Mouse (Mus musculus) thymus, postnatal 14 days (tissue): ENCODE measurements around the gene Pcbp2.

Source experiments
- DNase-seq: peaks from one replicate; pipeline ENCODE4 v3.0.0; 2021

The Pcbp2 gene

DNA sequence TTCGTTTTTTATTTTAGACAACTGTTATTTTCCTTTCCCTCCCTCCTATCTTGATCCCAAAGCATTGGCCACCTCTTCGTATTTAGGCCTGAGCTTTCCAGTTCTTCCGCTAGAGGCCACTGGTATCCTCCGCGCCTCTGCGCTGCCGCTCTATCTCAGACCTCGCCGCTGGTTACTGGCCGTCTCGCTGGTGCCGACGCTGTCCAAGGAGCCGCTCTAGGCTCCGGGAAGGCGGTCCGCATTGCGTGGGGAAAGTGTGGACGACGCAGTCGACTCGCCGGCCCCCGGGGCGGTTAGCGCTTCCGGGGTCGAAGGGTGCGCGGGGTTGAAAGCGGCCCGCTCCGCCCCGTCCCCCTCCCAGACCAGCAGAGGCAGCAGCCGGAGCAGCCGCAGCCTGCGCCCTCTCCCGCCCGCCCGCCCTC lies at the start of gene Pcbp2:
TSS of gene Pcbp2 (plus strand) at position 357 of the 422 bp plus-strand sequence.
- DNase-seq = peak; percentile 97

DNA sequence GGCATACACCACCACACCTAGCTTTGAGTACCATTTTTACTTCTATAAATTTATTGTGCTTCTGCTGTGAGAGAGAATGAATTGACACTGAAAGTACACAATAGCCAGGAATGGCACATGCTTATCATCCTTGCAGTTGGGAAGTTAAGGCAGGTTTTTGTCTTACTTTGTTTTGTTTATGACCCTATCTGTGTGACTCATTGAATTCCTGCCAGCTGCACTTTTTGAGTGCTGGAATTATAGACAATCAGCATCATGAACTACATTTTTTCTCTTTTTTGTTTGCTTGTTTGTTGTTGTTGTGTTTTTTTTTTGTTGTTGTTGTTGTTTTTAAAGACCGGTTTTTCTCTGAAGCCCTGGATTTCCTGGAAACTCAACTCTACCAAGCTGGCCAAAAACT lies 49.4 kb upstream of the Pcbp2 start:
- no peak for DNase-seq

DNA sequence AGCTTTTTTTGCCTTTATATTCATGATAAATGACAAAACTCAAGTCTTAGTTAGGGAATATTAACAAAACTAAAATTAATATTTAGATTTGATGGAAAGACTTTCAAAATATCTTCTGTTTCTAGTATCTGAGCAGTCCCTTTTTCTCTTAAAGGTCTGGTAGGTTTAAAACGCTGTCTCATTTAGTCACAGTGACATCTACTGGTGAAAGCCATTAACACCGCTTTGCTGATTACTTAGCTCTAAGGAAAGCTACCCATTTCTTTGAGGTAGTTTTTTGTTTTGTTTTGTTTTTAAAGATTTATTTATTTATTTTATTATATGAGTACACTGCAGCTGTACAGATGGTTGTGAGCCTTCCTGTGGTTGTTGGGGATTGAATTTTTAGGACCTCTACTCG lies 48.9 kb upstream of the Pcbp2 start:
- peak; percentile 58 for DNase-seq

DNA sequence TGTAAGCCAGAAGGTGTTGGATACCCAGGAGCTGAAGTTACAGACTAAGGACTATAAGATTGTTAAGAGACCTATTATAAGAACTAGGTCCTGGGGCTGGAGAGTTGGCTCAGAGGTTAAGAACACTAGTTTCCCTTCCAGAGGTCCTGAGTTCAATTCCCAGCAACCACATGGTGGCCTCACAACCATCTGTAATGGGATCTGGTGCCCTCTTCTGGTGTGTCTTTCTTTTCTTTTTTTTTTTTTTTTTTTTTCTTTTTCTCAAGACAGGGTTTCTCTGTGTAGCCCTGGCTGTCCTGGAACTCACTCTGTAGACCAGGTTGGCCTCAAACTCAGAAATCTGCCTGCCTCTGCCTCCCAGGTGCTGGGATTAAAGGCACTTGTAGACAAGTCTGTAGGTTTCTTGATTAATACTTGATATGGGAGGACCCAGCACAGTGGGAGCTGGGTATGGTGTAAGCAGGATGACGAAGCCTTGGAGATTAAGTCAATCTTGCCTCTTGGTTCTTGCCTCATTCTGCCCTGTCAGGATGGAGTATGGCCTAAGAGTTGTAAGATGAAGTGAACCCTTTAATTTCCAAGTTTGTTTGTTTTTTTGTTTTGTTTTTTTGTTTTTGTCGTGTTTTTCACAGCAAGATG lies 46.6 kb upstream of the Pcbp2 start:
- DNase-seq = no peak

DNA sequence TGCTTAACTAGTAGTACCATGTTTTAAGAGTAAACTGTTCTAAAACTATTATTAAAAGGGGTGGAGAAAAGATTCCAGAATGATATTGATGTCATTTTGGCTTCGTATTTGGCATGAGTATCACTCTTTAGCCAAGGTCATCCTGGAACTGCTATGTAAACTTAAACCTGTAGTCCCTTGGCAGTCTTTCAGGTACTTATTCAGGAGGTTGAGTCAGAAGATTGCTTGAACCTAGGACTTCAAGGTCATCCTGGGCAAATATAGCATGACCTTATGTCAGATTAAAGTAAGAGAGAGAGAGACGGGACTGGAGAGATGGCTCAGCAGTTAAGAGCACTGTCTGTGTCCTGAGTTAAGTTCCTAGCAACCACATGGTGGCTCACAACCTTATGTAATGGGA lies 45.7 kb upstream of the Pcbp2 start:
- no peak for DNase-seq

DNA sequence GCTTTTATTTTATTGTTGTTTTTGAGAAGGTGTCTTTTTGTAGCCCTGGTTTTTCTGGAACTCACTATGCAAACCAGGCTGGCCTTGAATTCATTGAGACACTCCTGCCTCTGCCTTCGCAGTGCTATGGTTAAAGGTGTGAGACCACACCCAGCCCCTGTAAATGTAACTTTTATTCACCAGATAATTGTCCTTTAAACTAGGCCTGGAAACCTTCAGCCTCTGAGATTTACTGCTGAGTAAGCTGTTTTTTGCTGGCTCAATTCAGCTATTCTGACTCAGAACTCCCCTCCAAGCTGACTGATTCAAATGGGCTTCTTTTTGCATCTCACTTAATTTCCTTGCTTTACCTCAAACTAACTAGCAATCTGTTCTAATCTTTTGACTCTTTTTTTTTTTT lies 43.4 kb upstream of the Pcbp2 start:
- DNase-seq = no peak

DNA sequence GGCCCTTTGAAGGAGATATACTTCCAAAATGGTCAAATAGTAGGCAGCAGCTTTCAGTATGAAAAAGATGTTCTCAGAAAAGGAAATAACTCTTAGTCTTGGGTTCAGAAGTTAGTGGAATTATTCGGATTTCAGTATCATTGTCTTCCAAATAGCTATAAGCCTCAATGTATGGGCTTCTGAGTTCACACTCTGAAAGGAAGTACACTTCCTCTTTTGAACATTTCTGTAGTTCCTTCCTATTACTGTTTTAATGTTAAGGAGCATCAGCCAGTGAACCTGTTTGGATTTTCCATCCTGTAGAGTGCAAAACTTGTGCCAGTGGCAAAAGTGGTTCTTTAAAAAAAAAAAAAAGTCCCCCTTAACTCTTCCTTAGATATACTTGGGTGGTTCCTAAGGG lies 38.3 kb upstream of the Pcbp2 start:
- no peak for DNase-seq

DNA sequence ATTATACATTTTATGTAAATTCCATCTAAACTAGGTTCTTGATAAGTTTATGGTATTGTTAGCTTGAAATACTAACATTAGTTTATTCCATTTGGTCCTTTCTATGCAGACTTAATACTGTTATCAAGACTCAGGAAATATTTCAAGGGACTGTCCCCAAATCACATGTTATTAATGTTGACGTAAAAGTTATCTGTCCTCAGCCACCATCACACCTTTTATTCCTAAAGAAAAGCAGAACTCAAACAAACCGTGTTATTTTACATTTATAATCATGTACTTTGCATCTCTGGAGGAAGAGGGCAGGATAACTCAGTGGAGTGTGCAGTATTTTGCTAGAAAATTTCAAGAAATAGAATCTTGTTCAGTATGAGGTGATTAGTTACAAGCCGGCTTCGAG lies 37.2 kb upstream of the Pcbp2 start:
- no peak for DNase-seq

DNA sequence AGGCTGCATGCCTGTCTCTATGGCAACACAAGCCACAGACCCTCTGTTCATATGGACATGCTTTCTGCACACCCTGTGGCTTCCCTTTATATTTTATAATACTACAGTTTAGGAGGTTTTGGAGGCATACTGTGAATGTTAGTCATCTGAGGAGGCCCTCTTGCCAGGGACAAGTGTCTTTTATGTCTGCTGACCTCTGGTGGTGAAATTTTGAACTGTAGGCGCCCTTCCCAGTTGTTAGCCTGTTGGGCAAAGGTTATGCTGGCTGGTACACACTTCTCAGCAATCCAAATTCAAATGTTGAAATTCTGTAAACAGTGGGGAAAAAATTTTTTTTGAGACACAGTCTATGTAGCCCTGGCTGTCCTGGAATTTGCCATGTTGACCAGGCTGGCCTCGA lies 27.8 kb upstream of the Pcbp2 start:
- peak; percentile 84 for DNase-seq

DNA sequence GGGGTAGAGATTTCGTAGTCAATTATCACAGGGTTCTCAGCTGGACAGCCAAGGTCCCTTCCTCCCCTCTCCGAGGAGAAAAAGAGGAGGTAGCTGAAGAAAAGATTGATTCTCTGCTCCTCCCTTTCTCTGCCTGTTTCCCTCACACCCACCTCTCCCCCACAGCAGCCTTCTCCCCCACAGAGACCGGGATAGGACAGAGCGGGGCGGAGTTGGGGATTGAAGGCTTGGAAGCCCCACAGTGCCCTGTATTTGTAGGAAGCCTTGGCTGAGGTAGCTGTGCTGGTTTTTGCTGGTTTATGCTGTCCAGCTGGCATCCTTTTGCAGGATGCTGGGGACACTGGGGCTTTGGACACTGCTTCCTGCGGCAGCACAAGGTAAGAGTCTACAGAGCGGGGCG lies 25.2 kb upstream of the Pcbp2 start, which contains the start of gene Amhr2:
TSS of gene Amhr2 (plus strand) at position 222 of the 400 bp plus-strand sequence.
- no peak for DNase-seq

DNA sequence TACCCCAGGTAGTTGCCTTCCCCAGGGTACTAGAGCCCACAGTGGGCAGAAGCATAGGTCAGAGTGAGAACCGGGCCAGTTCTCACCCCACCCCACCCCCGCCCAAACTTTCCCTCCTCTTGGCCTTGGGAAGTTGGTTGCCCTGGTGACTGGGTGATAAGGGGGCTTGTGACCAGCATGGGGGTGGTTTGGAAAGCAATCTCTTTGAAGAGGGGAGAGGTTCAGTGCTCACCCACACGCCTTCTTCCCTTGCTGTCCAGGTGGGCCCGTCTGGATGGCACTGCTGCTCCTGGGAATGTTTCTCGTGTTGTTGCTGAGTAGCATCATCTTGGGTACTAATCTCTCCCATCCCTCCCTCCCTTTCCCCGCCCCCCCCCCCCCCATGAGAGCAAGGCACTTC lies 23.9 kb upstream of the Pcbp2 start:
- no peak for DNase-seq

DNA sequence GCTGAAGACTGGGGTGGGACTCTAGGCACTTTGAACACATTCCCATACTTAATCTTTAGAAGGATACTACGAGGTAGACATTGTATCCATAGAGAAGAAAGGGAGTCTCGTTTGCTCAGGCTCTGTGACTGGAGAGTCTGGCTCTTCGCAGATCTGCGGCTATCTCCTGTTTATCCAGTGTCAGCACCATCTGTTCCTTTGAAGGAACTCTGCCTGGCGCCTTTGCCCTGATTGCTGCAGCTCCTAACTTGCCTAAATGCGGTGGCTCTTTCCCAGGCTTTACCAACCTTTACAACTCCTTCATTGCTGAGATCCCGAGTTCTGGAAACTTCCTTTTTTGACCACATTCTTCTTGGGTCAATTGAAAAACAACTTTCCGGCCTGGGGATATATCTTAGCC lies 21.0 kb upstream of the Pcbp2 start:
- no peak for DNase-seq

DNA sequence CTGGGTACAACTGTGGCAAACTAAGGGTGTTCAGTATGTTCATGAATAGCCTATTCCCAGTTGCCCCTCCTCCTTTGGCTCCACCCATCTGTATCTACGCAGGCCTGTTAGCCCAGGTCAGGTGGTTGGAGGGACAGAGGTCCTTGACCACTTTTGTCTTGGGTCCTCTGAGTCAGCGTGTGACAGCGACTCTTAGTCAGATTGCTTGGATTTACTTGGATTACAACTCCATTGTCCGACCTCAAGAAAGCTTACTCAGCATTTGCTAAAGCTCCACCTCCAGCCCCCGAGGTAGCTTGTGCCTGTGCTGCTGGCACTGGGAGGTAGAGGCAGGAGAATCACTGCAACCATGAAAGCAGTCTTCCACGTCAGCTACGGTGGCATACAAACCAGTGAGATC lies 19.4 kb upstream of the Pcbp2 start:
- DNase-seq = no peak

DNA sequence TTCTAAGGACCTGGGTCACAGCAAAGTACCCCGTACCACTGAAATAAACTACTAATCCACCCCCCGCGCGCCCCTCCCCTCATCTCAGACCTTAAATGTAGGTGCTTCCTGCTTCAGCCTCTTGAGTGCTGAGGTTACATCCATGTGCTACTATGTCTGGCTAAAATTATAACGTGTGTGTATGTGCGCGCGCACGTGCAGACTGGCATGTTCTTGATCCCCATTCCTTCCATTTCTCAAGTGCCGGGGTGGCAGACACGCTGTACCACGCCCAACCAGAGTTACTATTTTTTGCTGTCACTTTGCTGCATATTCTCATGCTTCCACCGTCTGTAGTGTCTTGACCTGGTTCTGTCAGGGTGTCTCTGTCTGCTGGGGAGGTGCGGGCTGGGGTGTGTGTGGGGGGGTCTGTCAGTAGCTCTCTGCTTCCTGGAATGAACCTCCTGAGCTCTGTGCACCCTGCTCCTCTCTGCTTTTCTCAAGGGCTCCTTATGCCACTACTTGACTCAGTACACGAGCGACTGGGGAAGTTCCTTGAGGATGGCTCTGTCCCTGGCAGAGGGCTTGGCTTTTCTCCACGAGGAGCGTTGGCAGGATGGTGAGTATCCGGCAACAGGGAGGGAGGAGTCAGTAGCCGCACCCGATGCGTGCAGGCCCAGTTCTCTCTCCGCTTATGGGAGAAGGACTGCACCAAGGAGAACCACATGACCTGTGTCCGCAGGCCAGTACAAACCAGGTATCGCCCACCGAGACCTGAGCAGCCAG lies 18.5 kb upstream of the Pcbp2 start:
- no peak for DNase-seq

DNA sequence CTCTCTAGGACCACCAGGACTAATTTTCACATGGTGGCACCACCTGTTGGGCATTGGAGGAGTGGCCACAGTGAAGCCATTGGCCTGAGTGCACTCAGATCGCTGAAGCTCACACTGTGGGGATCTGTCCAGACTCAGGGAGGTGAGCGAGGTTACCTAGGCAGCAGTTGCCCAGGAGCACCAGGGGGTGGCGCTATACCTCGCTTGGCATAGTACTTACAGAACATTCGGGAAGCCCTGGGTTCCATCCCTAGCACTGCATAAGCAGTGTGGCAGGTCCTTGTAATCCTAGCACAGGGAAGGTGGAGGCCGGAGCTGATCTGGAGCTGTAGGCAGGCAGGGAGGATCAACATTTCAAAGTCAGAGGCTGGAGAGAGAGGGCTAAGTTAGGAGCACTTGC lies 14.3 kb upstream of the Pcbp2 start:
- peak; percentile 26 for DNase-seq

DNA sequence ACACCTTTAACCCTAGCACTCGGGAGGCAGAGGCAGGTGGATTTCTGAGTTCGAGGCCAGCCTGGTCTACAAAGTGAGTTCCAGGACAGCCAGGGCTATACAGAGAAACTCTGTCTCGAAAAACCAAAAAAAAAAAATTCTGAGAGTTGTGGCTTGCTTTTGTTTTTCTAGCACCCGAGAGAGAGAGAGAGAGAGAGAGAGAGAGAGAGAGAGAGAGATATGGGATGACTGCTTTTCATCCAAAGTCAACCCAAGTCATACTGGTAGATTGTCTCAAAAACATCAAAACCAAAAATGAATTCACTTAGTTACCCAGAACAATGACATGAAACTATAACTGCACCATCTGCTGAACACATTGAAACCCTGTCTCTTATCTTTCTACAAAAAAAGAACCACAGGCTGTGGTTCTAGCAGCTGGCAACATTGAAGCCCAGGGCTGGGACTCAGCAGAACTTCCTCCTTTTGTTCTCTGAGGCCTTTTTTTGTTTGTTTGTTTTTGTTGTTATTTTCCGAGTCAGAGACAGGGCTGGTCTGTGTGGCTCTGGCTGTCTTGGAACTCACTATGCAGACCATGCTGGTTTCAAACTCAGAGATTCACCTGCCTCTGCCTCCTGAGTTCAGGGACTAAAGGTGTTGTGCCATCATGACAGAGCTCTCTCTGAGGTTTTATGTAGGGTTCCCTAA lies 12.1 kb upstream of the Pcbp2 start:
- DNase-seq = peak; percentile 56

DNA sequence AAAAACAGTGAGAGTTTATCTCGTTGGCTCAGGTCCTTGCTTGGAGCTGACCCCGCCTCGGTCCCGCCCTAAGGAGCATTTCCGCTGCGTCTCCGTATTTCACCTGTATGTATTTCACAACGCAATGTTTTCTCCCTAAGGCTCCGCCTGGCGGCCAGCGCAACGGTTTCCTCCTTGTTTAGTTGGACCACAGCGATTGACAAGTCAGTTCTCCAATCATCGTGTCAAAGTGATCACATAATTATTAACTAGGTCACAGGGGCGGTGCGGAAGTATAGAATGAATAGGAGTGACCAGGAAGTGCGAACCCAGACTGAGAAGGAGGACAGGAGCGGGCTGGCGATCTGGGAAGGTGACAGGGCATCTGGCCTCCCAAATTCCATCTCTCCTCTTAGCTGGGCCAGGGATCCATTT lies 11.4 kb upstream of the Pcbp2 start, which contains the start of gene Prr13:
TSS of gene Prr13 (plus strand) at position 125 of the 414 bp plus-strand sequence.
- peak; percentile 91 for DNase-seq

DNA sequence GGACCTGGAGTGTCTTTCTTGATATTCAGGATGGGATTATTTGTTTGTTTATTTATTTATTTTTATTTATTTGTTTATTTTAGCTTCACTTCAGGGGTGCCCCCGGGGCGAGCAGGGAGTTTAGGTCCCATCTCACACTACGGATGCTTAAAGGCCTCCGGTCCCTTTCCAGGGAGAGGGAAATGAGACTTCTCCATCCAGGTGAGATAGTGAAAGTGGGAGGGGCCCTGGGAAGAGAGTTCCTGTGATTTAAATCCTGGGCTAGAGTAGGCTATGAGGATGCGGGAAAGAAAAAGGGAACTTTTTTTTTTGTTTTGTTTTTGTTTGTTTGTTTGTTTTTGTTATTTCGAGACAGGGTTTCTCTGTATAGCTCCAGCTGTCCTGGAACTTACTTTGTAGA lies 11.0 kb upstream of the Pcbp2 start:
- no peak for DNase-seq

DNA sequence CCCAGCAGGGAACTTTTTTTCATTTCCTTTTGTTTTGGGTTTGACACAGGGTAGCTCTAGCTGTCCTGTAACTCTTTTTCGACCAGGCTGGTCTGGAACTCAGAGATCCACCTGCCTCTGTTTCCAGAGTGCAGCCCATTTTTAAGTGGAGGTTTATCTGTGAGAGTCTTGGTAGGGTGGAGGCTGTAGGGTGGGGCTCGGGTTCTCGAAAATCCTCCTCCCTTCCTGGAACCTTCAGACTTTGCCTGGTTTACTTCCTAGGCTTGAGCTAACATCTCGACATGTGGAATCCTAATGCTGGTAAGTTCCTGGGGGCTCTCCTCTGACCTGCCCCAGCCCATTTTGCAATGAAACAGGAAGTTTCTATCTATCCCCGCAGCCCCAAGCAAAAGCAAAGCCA lies 10.5 kb upstream of the Pcbp2 start:
- no peak for DNase-seq

DNA sequence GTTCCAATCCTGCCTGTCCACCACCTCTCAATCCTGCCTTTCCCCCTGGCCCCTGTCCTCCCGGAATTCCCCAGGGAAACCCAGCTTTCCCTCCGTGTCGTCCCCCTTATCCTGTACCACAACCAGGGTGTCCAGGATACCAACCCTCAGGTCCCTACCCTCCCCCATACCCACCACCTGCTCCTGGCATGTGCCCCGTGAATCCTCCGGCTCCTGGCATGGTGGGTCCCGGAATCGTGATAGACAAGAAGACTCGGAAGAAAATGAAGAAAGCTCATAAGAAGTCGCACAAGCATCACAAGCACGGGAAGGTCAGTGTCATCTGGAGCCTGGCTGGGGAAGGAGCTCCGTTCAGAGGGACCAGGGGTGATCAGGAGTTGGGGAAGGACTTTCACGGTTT lies 9.9 kb upstream of the Pcbp2 start:
- no peak for DNase-seq

DNA sequence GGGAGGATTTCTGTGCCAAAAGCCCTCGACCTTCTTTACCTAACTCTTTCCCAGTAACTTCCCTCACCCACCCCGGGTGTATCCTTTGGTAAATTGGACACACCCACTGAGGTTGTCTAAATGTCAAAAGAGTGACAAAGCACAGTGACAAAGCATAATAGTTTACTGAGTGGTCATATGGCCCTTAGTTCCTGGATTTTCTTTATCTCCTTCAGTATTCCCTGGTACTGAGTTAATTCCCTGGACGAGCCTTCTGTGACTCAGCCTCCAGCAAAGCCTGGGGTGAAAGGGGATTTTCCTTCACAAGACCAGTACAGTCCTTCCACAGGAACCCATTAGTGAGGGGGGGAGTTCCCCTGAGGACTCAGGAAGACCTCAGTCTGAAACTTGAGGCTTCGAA lies 9.4 kb upstream of the Pcbp2 start:
- no peak for DNase-seq

DNA sequence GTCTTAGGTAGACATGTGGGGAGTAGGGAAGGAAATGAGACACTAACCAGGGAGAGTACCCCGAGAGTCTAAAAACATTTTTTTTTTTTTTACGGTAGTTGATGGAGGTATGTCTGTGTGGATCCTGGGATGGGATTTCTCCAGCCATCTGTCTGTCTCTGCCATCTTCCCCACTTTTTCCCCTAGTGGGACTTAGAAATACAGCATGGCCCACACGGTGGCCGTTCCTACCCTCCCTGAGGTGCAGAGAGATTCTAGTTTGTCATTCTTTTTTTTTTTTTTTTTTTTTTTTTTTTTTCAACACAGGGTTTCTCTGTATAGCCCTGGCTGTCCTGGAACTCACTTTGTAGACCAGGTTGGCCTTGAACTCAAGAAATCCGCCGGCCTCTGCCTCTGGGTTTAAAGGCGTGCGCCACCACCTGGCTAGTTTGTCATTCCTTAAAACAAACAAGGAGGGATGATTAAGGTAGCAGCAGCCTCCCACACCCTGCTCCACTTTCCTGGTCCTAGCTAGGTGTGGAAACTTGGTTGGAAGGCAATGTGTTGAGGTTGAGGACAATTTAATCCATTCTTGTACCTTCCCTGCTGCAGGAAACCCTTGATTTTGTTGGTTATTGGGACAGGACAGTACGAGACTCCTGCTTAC lies 8.8 kb upstream of the Pcbp2 start:
- no peak for DNase-seq

DNA sequence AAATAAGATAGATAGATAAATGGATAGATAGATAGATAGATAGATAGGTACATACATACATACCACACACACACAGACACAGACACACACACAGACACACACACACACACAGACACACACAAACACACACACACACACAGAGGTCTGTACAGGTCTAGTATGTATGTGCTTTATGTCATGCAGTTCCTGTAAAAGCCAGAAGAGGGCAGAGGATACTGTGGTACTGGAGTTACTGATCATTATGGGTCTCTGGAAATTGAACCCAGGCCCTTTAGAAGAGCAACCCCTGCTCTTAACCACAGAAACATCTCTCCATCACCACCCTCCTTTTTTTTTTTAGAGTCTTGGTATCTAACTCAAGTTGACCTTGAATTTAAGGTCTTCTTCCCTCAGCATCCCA lies 6.7 kb upstream of the Pcbp2 start:
- DNase-seq = peak; percentile 57
